Mouse (Mus musculus): Measurements from ENCODE around the gene Slc16a9.

DNA sequence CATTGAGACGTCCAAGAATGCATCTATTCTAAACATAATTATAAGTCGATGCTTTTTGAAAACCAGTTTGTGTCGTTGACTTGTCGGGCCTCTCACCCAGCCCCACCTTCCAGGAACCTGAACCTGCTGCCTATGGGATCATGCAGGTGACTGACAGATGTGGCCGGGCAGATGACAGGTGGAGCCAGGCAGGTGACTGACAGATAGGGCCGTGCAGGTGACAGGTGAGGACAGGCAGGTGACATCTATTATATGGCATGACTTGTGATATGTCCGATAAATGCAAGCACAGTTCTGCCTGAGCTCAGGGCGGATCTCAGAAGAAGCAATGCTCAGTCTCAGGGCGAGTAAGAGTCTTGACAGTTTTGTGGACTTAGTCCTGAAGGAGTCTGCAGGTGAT is 33.6 kb upstream of the Slc16a9 start:
- TF ChIP-seq CTCF (IDR thresholded peaks at IDR 0.05; ENCODE audit: control insufficient read depth, insufficient read depth, insufficient read length) (no peak), MAX (IDR thresholded peaks at IDR 0.05) (no peak)

Measured in C2C12 (cell line).